Mouse (Mus musculus): ENCODE data around the gene Dgcr6.

DNA sequence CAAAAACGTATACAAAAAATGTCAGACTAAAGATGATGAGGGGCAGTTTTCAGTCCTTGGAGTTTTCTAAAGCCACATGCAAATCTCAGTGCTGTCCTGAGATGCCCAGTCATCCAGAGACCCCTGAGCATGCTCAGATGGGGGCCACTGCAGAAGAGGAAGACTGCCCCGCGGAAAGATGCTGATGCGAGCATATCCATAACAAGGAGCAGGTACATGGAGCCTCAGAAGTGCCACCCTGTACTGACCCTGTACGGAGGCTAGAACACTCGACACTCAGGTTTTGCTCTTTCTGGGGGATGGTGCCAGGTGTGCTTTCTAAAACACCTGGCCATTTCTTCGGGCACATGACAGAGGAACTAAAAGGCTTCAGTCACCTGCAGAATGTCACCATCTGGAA is 338 bp upstream of the Dgcr6 start:
- TF ChIP-seq POLR2A (IDR thresholded peaks at IDR 0.05; ENCODE audit: insufficient read depth, low read depth, low read length) (no peak), CTCF (IDR thresholded peaks at IDR 0.05) (no peak), EP300 (IDR thresholded peaks at IDR 0.05; ENCODE audit: insufficient read depth, low read depth, low read length) (no peak)
